Mouse (Mus musculus): ENCODE measurements around the gene Spaca5.
A peak's percentile ranks its signal among the peaks of the same experiment; 100 is the strongest.

Spaca5 gene

DNA sequence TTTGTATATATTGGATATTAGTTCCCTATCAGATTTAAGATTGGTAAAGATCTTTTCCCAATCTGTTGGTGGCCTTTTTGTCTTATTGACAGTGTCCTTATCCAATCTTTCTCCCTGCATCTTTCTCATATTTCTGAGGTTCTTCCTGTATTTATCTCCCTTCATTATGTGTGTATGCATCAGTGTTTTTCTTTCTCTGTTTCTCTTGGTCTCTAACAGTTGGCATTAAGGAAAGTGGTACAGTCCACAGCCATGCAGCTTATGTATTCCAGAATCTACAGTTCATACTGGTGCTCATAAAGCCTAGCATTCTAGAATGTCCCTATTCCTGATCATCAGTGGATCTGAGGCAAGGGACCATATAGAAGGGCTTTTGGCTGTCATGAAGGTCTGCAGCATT lies at the start of gene Spaca5:
TSS of gene Spaca5 (plus strand) at position 301 of the 400 bp plus-strand sequence.
- DNase-seq (ENCODE audit: low spot score in 2 of 2), result no peak

DNA sequence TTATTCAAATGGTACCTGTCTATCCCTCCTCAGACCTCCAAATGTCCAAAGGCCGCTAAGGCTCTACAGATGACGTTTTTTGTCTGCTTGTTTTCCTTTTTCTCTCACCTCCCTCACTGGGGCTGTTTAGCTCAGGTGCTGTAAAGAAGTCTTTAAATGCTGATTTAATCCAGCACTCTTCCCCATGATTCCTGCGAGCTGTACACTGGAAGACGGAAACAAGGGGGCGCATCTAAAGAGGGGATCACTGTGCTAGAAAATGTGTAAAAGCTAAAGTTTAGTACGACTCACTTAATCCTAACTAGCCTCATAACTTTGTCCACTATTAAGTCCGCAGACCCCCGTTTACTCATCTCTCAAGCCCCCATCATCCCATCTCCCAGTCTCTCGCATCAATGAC lies 6.7 kb upstream of the Spaca5 start:
- DNase-seq (ENCODE audit: low spot score in 2 of 2), result no peak

DNA sequence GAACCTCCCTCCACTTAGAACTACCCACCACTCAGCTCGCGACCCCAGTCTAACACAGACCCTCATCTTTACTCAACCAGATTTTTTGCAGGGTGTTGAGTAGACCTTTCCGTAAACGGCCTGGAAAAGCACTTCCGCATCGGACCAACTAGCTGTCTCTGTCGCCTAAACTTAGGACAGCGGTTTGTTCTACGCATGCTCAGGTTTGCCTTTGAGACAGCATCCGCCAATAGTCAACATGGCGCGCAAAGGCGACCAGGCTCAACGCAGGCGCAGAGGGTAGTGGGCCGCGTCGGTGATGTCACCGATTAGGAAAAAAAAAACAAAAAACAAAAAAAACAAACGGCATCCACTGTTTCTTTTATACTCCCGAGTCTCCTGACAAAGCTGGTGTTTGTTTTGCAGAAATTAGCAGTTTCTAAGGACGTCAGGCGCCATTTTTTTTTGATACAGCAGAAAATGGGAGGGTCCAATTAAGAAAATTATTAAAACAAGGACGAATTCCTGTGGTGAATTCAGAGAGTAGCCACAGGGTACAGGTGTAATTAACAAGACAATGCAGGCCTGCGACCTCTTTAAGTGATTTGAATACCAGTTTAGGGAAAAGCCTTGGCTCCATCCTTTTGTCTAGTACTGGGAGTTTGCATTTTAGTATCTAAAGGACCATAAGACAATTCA lies 6.2 kb upstream of the Spaca5 start, which contains the start of gene Zfp182:
TSS of gene Zfp182 (minus strand) at position 451 of the 678 bp plus-strand sequence.
- DNase-seq (ENCODE audit: low spot score in 2 of 2), result peak; percentile 54 to 75

DNA sequence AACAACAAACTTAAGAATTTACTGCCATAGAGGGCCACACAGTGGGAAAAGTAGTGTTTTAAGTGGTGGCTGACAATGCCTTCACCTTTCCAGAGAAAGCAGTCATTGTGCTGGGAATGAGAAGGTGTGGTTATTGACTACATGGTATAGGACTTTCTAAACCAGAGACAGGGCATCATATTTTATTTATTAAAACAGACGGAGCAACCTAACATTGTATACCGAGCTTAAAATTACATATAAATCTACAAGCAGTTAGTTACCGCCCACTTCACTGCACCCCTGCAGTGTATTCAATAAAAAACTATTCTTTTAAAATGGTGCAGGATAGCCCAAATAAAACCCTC lies 5.7 kb upstream of the Spaca5 start:
- no peak for DNase-seq (ENCODE audit: low spot score in 2 of 2)

DNA sequence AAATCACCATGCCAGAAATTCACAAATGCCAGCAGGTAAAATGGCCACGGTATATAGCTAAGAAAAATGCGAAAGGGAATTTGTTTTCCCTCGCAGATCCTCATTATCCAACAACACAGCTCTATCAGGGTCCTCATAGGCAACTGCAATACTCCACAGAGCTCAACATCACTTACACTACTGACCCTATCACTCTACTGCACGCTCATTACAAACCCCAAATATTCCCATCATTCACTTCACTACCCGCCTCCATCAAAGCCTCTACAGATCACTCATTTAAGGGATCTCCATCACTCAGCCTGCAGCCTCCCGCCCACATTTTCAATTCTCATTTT lies 20.4 kb downstream of the Spaca5 start:
- DNase-seq (ENCODE audit: low spot score in 2 of 2), result no peak

DNA sequence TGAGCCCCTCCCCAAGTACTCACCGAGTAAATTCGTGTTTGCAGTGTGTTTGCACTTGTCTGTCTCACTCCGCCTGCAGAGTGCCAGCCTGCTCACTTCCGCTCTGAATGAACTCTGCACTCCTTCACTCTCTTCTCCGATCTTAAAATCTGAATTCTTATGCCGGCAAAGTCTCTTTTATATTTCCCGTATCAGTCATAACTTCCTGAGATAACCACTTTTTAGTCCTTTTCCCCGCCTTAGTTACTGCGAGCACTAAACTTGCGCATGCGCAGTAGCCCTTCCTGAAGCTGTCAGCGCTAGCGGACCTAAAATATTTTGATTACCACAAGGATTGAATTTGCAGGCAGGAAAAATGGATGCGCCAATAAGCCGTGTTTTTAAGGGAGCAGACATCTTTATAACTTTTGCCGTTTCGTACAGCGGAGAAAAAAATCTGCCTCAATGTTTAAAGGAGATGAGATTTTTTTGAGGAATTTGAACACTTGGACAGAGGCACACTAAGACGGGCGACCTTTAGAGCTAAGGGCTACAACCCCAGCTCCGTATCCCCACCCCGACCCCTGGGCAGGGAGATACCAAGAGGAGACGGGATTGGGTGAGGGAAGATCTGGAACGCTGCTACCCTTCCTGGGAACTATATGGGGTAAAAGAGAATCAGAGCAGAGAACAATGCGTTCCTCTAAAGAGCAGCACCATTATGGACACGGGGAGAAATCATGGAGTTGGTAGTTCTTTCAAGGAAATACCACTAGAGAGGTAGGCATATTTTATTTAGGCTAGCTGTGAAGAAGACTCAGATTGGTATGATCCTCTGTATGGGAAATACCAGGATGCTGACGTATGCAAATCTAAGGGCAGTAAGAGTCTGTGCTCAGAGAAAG lies 21.0 kb downstream of the Spaca5 start, which contains the start of gene Zfp300:
TSS of gene Zfp300 (minus strand) at position 545 of the 884 bp plus-strand sequence.
- DNase-seq (ENCODE audit: low spot score in 2 of 2), result peak; percentile 9 to 55

DNA sequence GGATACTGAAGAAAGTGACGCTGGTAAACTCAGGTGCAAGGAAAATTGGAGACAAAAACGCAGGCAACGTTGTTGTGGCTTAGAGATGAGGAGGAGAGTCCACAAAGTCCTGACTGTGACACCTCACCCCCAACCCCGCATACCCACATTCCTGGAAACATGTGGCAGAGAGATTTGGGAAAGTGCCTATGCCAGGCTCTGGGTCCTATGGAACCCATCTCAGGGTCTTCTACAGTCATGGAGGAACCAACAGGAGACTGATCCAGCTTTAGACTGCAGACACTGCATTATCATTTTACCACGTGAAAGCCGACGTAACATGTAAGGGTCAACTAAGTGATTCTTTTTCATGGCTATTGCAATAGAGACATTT lies 21.6 kb downstream of the Spaca5 start:
- no peak for DNase-seq (ENCODE audit: low spot score in 2 of 2)

DNA sequence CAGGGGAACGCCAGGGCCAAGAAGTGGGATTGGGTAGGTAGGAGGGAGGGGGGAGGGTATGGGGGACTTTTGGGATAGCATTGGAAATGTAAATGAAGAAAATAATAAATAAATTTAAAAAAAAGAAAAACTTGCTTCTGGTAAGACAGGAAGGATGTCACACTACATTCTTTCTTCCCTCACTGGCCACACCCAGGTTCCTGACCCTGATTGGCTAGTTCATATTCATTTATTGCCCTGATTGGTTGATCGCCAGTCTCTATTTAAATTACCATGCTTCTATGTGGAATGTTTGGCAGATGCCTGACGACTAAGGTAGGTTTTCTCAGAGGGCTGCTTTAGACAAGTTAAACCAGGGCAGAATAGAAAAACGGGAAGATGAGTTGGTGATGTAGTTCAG lies 47.3 kb downstream of the Spaca5 start, which contains the start of gene Ssxa1:
TSS of gene Ssxa1 (plus strand) at position 301 of the 400 bp plus-strand sequence.
- DNase-seq (ENCODE audit: low spot score in 2 of 2), result no peak
